Mouse (Mus musculus) kidney, postnatal 10 days (tissue): ENCODE measurements around the gene Nfkbib.

Source experiments
- DNase-seq: peaks from one replicate; pipeline ENCODE4 v3.0.0; 2021; ENCODE audit warnings: mixed read lengths

Nfkbib gene

DNA sequence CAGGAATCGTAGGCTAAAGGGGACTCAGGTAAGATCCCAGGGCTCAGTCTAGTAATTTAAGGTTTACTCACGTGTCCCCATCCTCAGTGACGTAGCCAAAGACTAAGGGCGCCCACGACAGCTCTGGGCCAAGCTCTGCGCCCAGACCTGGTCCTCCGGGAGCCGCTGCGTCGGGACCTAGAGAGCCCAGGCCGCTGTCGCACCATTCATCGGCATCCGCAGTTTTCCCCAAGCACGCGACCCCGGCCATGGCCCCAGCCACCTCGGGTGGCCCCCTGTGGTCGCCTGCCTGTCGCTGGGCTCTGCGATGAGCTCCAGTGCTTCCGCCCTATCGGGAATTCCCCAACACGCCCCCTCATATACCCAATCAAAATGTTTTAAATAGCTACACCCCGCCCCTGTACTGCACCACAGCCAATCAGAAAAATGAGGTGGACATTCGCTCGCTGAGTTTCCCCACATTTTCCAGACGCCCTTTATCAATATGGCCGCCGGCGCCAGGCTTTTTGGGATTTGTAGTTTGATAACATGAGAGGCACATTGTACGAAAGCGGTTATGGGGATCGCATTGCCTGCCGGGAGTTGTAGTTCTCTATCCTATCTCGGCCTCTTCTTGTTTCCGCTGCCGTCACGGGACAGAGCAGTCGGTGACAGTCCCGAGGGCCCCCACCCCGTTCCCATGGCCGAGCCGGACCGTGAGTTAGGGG is 986 bp downstream of the Nfkbib start, which contains the start of gene Sirt2:
Gene Sirt2, plus strand, starts transcription at position 563 of the 707 bp plus-strand sequence.
- peak; percentile 97 for DNase-seq

DNA sequence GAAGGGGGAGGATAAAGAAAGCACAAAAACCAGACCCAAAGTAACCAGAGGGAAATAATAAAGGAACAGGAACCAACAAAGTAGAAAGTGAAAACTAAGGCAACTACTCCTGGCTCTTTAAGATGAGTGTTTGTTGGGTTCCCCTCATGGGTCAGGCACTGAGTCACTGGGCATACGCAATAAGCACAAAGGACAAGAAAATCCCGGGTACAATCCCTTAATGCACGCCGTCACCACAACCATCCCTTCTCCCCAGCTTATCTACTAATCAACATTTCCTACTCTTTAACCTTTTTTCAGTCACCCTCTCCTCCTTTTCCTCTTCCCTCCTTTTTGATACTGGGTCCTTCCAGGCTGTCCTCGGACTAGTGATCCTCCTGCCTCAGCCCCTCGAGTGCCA is 2.1 kb downstream of the Nfkbib start:
- no peak for DNase-seq

DNA sequence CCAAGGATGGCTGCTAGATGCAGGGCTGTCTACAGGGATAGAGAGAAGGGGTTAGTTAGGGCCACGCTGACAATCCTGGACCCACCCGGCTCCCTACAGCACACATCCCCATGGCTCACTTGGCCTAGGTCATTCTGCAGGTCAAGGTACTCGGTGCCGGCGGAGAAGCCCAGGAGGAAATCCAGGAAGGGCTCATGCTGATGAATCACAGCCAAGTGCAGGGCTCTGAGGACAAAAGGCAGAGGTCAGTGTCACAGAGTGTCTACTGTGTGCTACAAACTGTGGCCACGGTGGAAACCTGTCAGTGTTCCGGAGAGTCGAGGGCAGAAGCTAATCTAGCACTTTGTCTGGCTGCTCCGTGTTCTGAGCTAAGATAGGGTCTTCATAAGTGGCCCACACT is 5.4 kb downstream of the Nfkbib start:
- no peak for DNase-seq

DNA sequence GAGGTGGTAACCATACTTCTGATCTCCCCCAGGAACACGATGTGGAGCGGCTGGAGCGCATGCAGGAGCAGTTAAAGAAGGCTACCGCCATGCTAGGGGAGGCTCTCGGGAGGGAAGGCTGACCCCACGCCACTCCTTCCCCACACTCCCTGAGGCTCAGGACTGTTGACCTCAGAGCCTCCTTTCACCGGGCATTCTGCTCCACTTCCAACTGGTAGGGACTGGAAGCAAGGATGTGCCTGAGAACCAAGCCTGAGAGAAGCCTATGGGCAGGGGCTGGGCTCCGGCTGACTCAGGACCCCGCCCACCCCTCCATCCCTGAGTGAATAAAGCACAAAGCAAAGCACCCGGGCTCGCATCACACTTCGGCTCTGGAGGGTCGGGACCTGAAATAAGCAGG is 8.7 kb downstream of the Nfkbib start:
- no peak for DNase-seq

DNA sequence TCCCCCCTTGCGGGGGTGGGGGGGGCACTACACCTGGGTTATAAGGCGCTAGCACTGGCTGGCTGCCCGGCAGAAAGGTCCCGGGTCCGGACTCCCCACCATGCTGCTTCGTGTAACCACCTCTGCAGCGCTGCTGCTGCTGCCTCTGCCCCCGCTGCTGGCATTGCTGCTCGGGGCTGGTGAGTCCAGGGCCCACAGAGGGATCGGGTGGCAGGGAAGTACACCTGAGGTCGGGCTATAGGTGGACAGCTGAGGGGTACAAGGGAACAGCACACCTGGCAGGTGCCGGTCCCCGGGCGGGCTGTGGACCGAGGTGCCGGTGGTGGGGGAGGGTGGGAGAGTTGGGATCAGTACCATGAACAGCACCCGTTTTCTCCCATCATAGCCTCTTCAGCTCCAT is 11.2 kb downstream of the Nfkbib start, which contains the start of gene Ccer2:
Gene Ccer2, plus strand, starts transcription at position 96 of the 400 bp plus-strand sequence.
- no peak for DNase-seq

DNA sequence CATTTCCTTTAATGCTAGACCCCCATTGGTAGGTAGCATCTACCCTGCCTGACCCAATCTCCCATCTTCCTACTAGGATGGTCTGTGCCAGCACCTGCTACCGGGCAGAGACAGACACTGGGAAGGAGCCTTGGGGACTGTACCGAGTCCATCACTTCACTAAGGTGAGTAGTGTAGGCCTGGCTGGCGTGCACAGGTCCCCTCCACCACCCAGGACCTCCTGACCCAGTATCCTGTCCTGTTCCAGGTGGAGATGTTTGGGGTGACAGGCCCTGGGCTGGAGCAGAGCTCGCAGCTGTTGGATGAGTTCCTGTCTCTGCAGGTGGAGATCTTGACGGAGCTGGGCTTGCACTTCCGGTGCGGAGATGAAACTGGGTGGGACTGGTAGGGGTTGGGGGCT is 17.4 kb downstream of the Nfkbib start:
- no peak for DNase-seq

DNA sequence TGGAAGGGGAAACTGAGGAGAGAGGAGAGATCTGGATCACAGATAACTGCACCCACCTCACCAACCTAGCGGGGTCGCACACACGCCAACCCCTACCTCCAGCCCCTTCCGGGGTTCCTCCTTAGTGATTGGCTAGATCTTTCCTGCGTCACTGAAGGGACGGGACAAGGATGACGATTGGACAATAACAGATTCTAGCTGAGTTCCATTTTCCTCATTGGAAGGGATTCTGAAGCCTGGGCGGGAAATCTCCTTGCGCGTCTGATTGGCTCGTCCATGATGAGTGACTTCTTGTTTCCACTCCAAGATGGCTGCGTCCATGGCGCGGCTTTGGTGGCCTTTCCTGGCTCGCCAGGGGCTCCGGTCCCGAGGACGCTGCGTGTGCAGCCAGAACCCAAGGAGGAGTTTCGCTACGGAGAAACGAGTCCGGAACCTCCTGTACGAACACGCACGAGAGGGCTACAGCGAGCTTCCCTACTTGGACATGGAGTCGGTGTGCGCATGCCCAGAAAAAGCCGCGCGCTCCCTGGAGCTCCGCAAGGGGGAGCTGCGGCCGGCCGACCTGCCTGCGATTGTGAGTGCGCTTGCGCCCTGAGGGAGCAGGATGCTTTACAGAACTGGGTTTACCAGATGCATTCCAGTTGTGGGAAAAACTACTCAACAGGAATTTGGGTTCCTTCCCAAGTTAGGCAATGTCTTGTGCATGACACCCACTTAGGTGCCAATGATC is 25.4 kb downstream of the Nfkbib start, which contains the start of the genes Mrps12 and Sars2:
Gene Mrps12, minus strand, starts transcription at position 112 of the 730 bp plus-strand sequence.
Gene Sars2, plus strand, starts transcription at position 284 of the 730 bp plus-strand sequence.
- DNase-seq: peak; percentile 95

DNA sequence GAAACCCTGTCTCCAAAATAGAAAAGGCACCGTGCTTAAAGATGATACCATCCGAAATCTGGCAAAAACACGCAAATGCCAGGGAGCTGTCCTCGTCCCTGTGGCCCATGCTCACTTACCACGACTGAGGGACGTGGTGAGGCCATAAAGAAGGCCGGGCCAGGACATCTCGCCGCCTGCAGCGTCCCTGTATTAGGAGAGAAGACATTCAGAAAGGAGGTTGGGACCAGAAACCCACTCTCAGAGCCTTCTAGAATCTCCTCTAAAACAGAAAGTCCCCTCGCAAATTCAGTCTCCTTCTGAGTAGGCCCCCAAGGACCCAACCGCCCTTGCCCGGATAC is 26.0 kb downstream of the Nfkbib start:
- DNase-seq: no peak

DNA sequence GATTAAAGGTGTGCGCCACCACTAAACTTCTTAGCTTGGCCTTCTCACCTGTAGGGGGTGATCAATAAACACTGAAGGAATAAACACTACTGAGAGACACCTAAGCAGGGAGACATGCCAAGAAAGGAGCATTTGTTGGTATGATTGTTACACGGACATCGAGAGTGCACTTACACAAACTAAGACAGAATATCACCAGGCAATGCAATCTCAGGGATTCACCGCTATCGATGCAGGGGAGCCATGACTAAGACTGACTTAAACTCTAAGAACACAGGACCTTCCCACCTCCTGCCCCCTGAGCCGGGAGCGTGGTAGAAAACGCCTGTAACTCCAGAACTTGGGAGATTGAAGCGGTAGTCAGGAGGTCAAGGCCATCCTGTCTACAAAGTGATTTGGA is 26.4 kb downstream of the Nfkbib start:
- no peak for DNase-seq

DNA sequence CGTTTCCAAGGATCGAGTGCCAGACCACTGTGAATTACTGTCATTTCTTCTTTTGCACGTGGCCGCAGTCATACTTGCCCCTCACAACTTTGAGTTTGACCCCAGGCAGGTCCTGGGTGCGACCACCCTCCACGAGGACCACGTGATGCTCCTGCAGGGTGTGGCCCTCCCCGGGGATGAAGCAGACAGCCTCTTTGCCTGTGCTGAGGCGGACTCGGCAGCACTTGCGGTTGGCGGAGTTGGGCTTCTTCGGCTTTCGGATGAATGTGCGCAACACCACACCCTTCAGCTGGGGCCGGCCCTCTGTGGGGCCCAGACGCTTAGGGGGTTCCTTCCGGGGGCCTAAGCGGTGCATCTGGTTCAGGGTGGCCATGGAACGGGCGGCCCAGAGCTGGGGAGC is 27.5 kb downstream of the Nfkbib start:
- no peak for DNase-seq

DNA sequence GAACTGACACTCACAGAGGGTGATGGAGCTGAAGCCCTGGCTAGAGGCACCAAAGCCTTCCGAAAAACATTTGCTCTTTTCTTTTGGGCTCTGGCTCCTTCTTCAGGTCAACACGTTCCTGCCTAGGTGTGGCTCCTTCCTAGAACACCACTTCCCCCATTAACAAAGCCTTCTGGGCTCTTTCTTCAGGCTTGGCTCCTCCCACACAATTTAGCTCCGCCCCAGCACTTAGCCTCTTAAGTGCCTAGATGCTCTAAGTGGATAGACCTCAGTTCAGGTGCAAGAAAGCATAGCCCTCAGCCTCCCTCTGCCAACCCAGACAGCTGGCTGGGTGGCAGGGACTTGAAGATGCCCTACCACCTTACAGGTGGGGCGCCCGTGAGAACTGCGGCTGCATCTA is 31.6 kb downstream of the Nfkbib start:
- no peak for DNase-seq

DNA sequence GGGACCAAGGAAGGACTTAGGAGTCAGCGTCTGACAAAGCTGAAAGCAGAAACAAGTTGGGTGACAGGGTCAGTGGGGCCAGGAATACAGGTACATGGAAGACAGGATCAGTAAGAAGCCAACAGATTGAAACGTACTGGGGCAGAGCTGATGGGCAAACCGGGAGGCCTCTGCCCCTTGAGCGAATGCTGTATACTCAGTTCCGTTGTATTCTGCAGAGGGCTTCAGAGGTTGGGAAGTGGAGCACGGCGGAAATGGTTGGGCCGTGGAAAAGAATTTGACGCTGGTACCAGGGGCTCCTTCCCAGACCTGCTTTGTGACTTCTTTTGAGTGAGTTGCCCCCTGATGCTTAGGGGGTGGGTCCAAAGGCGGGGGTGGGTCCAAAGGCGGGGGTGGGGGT is 34.1 kb downstream of the Nfkbib start:
- DNase-seq: no peak

DNA sequence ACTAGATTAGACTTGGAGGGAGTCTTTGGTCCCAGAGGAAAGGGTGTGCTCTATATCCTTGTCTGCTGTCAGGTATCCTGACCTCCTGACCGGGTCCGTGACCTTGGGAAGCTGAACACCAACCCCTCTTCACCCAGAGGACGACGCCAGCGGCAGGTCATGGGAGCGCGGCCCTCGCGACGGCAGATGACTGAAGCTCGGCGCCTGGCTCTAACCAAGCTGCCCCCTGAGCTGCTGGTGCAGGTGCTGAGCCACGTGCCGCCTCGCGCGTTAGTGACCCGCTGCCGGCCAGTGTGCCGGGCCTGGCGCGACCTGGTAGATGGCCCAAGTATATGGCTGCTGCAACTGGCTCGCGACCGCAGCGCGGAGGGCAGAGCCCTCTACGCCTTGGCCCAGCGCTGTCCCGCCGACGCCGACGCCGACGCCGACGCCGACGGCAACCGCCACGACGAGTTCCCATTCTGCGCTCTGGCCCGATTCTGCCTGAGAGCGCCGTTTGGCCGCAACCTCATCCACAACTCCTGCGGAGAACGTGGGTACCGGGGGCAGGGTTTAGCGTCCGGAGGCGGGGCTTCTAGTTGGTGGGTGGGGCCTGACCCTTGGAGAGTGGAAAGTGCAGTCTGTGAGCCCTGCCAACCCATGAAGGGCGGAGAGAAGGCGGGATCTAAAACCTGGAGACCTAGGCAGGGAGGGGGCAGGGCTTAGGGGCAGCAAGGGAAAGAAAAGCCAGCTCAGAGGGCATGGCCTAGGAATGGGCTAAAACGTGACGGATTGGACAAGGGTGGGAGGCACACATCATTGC is 34.8 kb downstream of the Nfkbib start:
- peak; percentile 89 for DNase-seq

DNA sequence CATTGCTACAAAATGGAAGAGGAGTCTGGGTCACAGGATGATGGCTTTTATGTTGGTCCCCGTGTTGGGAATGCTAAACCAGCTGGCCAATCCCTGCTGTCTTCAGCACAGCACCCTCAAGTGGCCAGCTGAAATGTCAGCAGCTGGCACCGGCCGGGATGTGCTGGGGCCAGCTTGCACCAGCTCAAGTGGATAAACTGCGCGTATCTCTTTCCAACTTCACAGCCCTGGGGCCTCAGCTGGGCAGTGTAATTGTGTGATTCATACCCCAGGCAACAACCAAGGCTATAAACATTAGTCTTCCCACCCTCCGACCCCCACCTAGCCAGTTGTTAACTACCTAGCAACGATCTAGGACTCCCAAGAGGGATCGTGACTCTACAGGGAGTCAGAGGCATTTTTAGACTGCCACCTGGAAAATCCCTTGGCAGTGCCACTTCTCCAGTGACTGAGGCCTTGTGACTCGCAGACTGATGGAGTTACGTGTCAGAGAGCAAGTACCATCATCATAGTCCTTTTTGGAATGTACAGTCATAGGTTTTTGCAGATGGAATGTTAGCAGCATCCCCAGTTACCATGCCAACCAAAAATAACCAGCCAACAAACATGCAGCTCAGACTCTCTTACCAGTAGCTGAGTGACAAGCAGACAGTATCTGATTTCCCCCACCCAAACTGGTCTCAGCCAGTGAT is 39.5 kb downstream of the Nfkbib start:
- DNase-seq: no peak

DNA sequence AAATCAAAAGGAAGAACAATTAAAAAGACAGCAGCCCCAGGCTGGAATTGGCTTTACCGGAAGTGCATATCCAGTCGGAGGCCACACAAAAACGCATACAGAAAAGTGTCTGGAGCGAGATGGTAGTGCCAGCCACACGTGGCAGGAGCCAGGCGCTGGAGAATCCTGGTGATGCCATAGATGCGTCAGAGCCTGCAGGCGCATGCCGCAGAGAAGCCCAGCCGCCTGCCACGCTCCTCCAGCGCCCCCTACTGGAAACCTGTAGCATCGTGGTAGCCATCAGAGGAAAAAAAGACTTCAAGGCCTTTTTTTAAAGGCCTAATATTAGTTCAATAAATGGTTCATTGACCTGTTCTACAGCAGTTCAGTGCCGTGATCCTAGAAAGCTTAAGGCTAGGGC is 40.7 kb downstream of the Nfkbib start:
- peak; percentile 85 for DNase-seq

DNA sequence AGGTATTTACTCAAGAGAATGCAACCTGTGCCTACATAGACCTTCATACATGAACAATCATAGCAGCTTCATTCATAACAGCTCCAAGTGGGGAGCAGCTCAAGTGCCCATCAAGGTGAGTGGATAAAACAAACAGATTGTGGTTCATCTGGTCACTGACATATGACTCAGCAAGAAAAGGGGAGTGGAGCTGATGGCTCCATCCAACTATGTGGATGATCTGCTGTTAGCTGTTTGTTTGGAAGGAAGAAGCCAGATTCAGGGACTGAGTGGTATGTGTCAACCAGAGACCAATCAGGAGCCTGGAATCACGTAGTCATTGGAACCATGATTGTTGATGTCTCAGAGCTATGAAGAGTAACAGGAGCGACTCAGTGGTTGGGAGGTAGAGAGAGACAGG is 42.7 kb downstream of the Nfkbib start:
- no peak for DNase-seq

DNA sequence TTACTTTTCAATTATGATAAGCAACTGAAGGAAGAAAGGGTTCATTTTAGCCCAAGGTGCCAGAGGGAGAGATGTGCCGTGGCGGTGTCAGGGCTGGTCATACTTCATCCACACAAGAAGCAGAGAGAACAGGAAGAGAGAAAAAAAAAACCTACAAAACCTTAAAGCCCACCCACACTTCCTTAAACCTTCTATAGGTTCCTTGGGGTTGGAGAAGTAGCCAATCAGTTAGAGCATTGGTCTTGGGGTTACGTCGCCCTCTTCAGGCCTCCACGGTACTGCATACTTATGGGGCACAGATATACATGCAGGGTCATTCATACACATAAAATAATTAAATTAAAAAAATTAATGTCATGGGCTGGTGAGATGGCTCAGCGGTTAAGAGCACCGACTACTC is 45.2 kb downstream of the Nfkbib start:
- DNase-seq: no peak

DNA sequence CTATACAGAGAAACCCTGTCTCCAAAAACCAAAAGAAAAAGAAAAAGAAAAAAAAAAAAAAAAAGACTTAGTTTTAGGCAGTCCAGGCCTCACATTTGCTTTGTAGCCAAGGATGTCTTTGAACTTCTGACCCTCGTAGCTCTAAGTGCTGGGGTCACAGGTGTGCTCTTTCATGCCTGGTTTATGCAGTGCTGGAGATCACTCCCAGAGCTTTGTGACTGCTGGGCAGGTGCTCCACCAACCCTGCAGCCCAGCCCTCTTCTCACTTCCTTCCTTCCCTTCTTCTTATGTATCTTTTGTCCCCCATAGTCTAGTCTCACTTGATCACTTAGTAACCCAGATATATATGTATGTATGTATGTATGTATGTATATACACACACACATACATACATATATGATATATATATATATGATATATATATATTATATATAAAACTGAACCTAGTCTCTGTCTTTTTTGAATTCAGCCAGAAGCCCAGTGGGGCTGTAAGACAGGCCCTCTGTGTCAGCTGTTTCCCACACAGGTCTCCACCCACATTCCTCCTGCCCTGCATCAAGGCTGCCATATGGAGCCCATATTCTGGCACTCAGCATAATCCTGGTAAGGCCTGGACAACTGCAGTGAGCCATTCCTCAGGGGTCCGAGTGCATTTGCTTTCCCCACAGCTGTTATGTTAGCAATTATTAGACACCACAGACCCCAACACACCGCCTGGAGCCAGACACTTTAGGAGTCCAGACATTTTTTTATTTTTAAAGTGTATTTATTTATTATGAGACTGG is 46.4 kb downstream of the Nfkbib start:
- DNase-seq: no peak

DNA sequence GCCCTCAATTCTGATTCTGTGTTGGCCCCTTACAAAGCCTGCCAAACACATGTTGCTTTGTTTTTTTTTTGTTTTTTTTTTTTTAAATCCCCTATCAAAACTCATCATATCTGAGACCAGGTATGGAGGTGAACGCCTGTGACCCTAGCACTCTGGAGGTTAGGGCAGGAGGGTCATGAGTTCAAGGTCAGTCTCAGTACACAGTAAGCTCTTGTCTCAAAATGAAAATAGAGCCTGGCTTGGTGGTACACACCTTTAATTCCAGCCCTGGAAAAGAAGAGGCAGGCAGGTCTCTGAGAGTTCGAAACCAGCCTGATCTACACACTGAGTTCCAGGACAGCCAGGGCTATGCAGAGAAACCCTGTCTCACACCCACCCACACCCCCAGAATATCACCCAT is 47.7 kb downstream of the Nfkbib start:
- no peak for DNase-seq

DNA sequence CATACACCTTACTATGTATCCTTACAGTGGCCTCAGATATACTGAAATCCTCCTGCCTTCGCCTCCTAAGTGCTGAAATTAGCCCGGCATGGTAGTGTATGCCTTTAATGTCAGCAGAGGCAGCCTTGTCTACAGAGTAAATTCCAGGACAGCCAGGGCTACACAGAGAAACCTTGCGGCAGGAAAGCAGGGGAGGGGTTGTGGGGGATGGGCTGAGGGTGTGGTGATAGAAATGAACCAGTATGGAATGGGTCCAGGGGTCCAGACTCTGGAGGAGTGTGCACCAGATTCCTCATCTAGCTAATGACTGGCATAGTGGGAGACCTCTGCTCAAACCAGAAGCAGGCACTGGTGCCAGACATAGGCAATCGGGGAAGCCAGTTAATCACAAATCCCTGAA is 48.2 kb downstream of the Nfkbib start:
- no peak for DNase-seq

DNA sequence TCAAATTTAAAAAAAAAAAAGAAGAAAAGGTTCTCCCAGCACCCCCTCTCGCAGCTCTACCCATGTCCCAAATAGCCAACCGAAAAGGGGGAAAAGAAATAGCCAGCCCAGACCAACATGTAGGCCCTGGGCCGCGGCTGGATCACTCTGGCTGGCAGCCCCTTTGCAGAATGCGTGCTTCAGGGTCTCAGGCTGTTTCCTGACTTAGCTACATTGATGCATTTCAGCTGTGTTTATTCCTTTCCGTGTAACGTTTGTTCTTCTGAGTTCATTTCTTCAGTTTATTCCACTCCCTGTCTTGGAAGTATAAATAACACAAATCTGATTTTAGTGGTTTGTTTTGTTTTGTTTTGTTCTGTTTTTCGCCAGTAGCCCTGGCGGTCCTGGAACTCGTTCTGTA is 49.6 kb downstream of the Nfkbib start:
- no peak for DNase-seq
